Mouse (Mus musculus) cortical plate, adult 2 months (tissue): ENCODE data around the gene Fdx1.

ENCODE experiments used
- CTCF ChIP-seq: fragments of 200-500 bp; IDR thresholded peaks from 2 replicates; pipeline ENCODE4 v1.5.1; 2011; ENCODE audit warnings: mild to moderate bottlenecking, control low read depth, low read length; ENCODE audit not compliant: insufficient read depth; ENCODE audit errors: extremely low read depth
- POLR2A ChIP-seq: fragments of 200-500 bp; IDR thresholded peaks from 2 replicates; pipeline ENCODE4 v1.6.1; 2011; ENCODE audit warnings: mild to moderate bottlenecking, low read length, control low read depth; ENCODE audit not compliant: insufficient read depth; ENCODE audit errors: extremely low read depth

GRCm38 (mm10) chr9:51915580-51915979, 47.8 kb downstream of the Fdx1 start:
- TF ChIP-seq CTCF (no peak), POLR2A (no peak)
